Comparison of ENCODE assay signal across 9 mouse cellular contexts in the genomic region with DNA sequence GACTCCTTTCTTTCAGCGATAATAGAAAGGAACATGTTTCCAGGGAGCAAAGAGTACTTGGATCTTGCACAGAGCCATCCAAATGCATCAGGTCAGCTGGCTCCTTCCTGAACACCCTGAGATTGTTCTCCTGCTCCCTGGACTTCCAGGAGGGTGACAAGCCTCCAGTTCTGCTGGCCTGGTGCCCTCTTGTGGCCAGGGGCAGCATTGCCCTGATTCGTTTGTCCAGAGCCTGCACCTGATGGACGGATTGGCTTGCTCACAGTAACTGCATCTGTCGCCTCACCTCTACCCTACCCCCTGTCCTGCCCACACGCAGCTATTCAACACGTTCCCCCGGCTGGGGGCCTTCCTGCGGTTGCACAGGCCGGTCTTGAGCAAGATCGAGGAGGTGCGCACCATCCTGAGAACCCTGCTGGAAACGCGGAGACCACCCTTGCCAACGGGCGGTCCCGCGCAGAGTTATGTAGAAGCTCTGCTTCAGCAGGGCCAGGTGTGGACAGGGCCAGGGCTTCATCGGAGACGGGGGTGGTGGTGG. TPM values are rescaled to one million over a fixed set of nuclear protein-coding genes. Genes with fewer than 3 reads are reported as not detected.
DNase-seq lines count a peak whose midpoint lies in the region; TF ChIP-seq lines count a peak whose summit lies in the region.
"Had no signal": no experiment of that assay in that cellular context is flagged by ENCODE, and none has a peak within 500 bp of the region (broad histone marks: within the 10 kb centered on the region; RNA-seq: fewer than 3 reads in every experiment).

No protein-coding gene starts in this region.

- TF ChIP-seq POLR2A in ES-Bruce4 (IDR thresholded peaks at IDR 0.05; ENCODE audit: insufficient read depth, low read length) = no peak

- H3K36me3 ChIP-seq in ES-Bruce4 (ENCODE audit: control insufficient read depth, insufficient read depth, low read length, poor library complexity, severe bottlenecking) = no peaks in the 10 kb centered on the region
- H3K36me3 ChIP-seq: heart, embryonic 15.5 days had no signal

- 0 out of 2 replicates have a peak, but pooled peaks have one; percentile 23 for TF ChIP-seq EP300 in ES-Bruce4 (IDR thresholded peaks at IDR 0.05; ENCODE audit: insufficient read depth, low read depth, low read length)

- no peaks in the 10 kb centered on the region for H3K4me1 ChIP-seq in ES-Bruce4 (ENCODE audit: control insufficient read depth, insufficient read depth, low read length)

- no peak overlapping the region for H3K9ac ChIP-seq in ES-Bruce4 (ENCODE audit: low read depth, poor library complexity, severe bottlenecking)
- H3K9ac ChIP-seq: heart, embryonic 15.5 days had no signal

- peak; percentile 92 for DNase-seq in adrenal gland, postnatal 10 days
- peak; percentile 71 for DNase-seq in embryo, embryonic 9.5 days (ENCODE audit: extremely low spot score)
- DNase-seq in heart, postnatal 10 days = peak; percentile 83 to 90
- DNase-seq in layer of hippocampus, adult 2 months (ENCODE audit: low spot score in 2 of 2) = peak; percentile 76 to 87
- peak; percentile 84 for DNase-seq in lung, postnatal 25 days (ENCODE audit: low spot score)
- DNase-seq in right cerebral cortex, postnatal 36 days (ENCODE audit: low spot score in 2 of 2) = peak; percentile 69 to 71
- DNase-seq in urinary bladder, postnatal 4 days (ENCODE audit: low spot score in 2 of 2) = peak; percentile 66 to 80

- H3K27ac ChIP-seq in ES-Bruce4 (ENCODE audit: insufficient read depth, low read length) = no peak overlapping the region
- no peak overlapping the region for H3K27ac ChIP-seq in layer of hippocampus, adult 2 months
- H3K27ac ChIP-seq: heart, embryonic 15.5 days had no signal

- no peaks in the 10 kb centered on the region for H3K9me3 ChIP-seq in ES-Bruce4 (replicated peaks; ENCODE audit: control insufficient read depth, insufficient read depth, low read length, poor library complexity, severe bottlenecking)
- H3K9me3 ChIP-seq: heart, embryonic 15.5 days had no signal

- TF ChIP-seq CTCF in ES-Bruce4 (IDR thresholded peaks at IDR 0.05; ENCODE audit: low read depth, low read length) = peak; percentile 99
- peak; percentile 95 for TF ChIP-seq CTCF in layer of hippocampus, adult 2 months (conservative IDR thresholded peaks at IDR 0.05)

- H3K27me3 ChIP-seq in ES-Bruce4 (ENCODE audit: control insufficient read depth, insufficient read depth, low read length, poor library complexity, severe bottlenecking) = no peaks in the 10 kb centered on the region

- H3K4me3 ChIP-seq in ES-Bruce4 (ENCODE audit: low read depth, low read length) = peak overlapping the region; percentile 34
- H3K4me3 ChIP-seq in layer of hippocampus, adult 2 months = no peak overlapping the region
- H3K4me3 ChIP-seq: heart, embryonic 15.5 days had no signal

- intact Hi-C loops in heart, postnatal 10 days (cut with DNase I) = loop anchor here (1.0 to 10.0 kb wide), 3 partner anchors 23 to 309 kb away; no protein-coding TSS in a partner anchor

RNA-seq across cellular contexts. Expression of a gene that starts 2.9 kb away (rescaled TPM):
- polyA plus RNA-seq in ES-Bruce4 (2011; ENCODE audit: insufficient read depth, insufficient read length, low read depth, missing spikeins) = not detected in 2 replicates
- not detected for total RNA-seq in adrenal gland, postnatal 10 days (2021)
- not detected for total RNA-seq in heart, postnatal 10 days (2021)
- not detected for total RNA-seq in layer of hippocampus, adult 2 months (2021)
- polyA plus RNA-seq: heart, embryonic 15.5 days had no signal

RNA-seq across cellular contexts. Expression of a gene that starts 4.1 kb away (rescaled TPM):
- 19.9 and 26.1 TPM in 2 replicates for polyA plus RNA-seq in ES-Bruce4 (2011; ENCODE audit: insufficient read depth, insufficient read length, low read depth, missing spikeins)
- total RNA-seq in adrenal gland, postnatal 10 days (2021) = 10 to 100 TPM; 81.5 to 84.7 TPM
- 10 to 100 TPM; 88.8 to 96.4 TPM for total RNA-seq in heart, postnatal 10 days (2021)
- 10 to 100 TPM; 74.3 to 76.8 TPM for total RNA-seq in layer of hippocampus, adult 2 months (2021)

RNA-seq across cellular contexts. Expression of a gene that starts 22.2 kb away (rescaled TPM):
- polyA plus RNA-seq in ES-Bruce4 (2011; ENCODE audit: insufficient read depth, insufficient read length, low read depth, missing spikeins) = 0.82 and 0.91 TPM in 2 replicates
- 10 to 100 TPM; 12.0 to 13.2 TPM for total RNA-seq in adrenal gland, postnatal 10 days (2021)
- total RNA-seq in heart, postnatal 10 days (2021) = 10 to 100 TPM; 33.7 to 37.2 TPM
- 10 to 100 TPM; 11.5 to 12.8 TPM for total RNA-seq in layer of hippocampus, adult 2 months (2021)

RNA-seq across cellular contexts. Expression of a gene that starts 29.9 kb away (rescaled TPM):
- 16.5 and 17.0 TPM in 2 replicates for polyA plus RNA-seq in ES-Bruce4 (2011; ENCODE audit: insufficient read depth, insufficient read length, low read depth, missing spikeins)
- 1 to 10 TPM; 5.9 to 7.5 TPM for total RNA-seq in adrenal gland, postnatal 10 days (2021)
- total RNA-seq in heart, postnatal 10 days (2021) = 1 to 10 TPM; 1.6 to 1.8 TPM
- 100 to 1,000 TPM; 162 to 171 TPM for total RNA-seq in layer of hippocampus, adult 2 months (2021)

RNA-seq across cellular contexts. Expression of a gene that starts 49.8 kb away (rescaled TPM):
- not detected in 2 replicates for polyA plus RNA-seq in ES-Bruce4 (2011; ENCODE audit: insufficient read depth, insufficient read length, low read depth, missing spikeins)
- under 1 TPM; 0.81 to 0.91 TPM for total RNA-seq in adrenal gland, postnatal 10 days (2021)
- under 1 TPM; 0.74 to 0.93 TPM for total RNA-seq in heart, postnatal 10 days (2021)
- total RNA-seq in layer of hippocampus, adult 2 months (2021) = under 1 TPM in 1 of 2 experiments, not detected in 1; 0.18 TPM
